Mouse (Mus musculus): ENCODE measurements around the gene Olfr20. TPM values are rescaled to one million over a fixed set of nuclear protein-coding genes. Genes with fewer than 3 reads are reported as not detected.
A peak's percentile ranks its signal among the peaks of the same experiment; 100 is the strongest.
"Not testable (repeated sequence)": the region's sequence is repeated elsewhere in the genome, so short reads cannot be mapped to it uniquely, and the experiment has no call there.

The Olfr20 gene
- polyA plus RNA-seq (2014; fragmentation: Nextera tagmentation; extraction: Ambion mirVana) = not detected in 2 replicates

- Histone ChIP-seq H3K4me3 (ENCODE audit: low read depth, low read length) (no peak within 1 kb of the TSS), H3K9me3 (ENCODE audit: control insufficient read depth, low read length) (no peaks in the 10 kb centered on the region), H3K36me3 (ENCODE audit: control insufficient read depth, insufficient read depth, low read length) (no peaks in the 10 kb centered on the region), H3K27me3 (ENCODE audit: control insufficient read depth, insufficient read depth, low read length) (no peaks in the 10 kb centered on the region), H3K4me2 (ENCODE audit: low read depth, severe bottlenecking) (no peak within 1 kb of the TSS), H3K27ac (replicated peaks; ENCODE audit: low read depth, low read length) (no peak within 1 kb of the TSS), H3K9ac (ENCODE audit: low read length) (no peak within 1 kb of the TSS), H3K4me1 (ENCODE audit: control insufficient read depth, insufficient read depth, low read length) (no peaks in the 10 kb centered on the region)
- no peak for DNase-seq (ENCODE audit: low spot score)
- ATAC-seq (ENCODE audit: insufficient number of reproducible peaks, low FRiP score, low TSS enrichment, low read depth) = no peak
- WGBS = 54% methylated on average over 3 of the region's 3 CpGs
Observed at GRCm38 (mm10) chr11:73350483-73350882, at the start of gene Olfr20. Gene Olfr20 (plus strand): TSS chr11:73350783.

- H3K27ac ChIP-seq (replicated peaks; ENCODE audit: low read depth, low read length) = no peak overlapping the region
- no peaks in the 10 kb centered on the region for H3K36me3 ChIP-seq (ENCODE audit: control insufficient read depth, insufficient read depth, low read length)
- no peaks in the 10 kb centered on the region for H3K27me3 ChIP-seq (ENCODE audit: control insufficient read depth, insufficient read depth, low read length)
- H3K9me3 ChIP-seq (ENCODE audit: control insufficient read depth, low read length) = no peaks in the 10 kb centered on the region
- no peak for ATAC-seq (ENCODE audit: insufficient number of reproducible peaks, low FRiP score, low TSS enrichment, low read depth)
- DNase-seq (ENCODE audit: low spot score) = no peak
- no peak overlapping the region for H3K9ac ChIP-seq (ENCODE audit: low read length)
- WGBS = 70% methylated on average over 2 of the region's 2 CpGs
- H3K4me1 ChIP-seq (ENCODE audit: control insufficient read depth, insufficient read depth, low read length) = no peaks in the 10 kb centered on the region
- H3K4me2 ChIP-seq (ENCODE audit: low read depth, severe bottlenecking) = no peak overlapping the region
- H3K4me3 ChIP-seq (ENCODE audit: low read depth, low read length) = no peak overlapping the region
Observed at GRCm38 (mm10) chr11:73303123-73303522, 47.5 kb upstream of the Olfr20 start.

DNA sequence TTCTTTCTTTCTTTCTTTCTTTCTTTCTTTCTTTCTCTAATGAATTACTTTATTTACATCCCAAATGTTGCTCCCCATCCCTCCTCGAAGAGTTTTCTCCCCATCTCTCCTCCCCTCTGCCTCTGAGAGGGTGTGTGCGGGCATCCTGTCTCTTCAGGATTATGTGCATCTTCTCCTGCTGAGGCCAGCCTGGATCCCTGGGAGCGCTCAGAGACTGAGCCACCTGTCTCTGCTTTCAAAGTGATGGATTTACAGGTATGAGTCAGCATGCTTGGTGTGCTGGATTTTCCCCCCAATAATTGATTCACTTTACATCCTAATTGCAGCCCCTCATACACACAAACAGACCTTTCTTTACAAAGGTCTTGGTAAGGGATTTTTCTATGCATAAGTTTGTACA, 34.6 kb upstream of the Olfr20 start:
- Histone ChIP-seq H3K27me3 (ENCODE audit: control insufficient read depth, insufficient read depth, low read length) (no peaks in the 10 kb centered on the region), H3K27ac (replicated peaks; ENCODE audit: low read depth, low read length) (no peak overlapping the region), H3K4me1 (ENCODE audit: control insufficient read depth, insufficient read depth, low read length) (no peaks in the 10 kb centered on the region), H3K4me3 (ENCODE audit: low read depth, low read length) (no peak overlapping the region), H3K9me3 (ENCODE audit: control insufficient read depth, low read length) (no peaks in the 10 kb centered on the region), H3K36me3 (ENCODE audit: control insufficient read depth, insufficient read depth, low read length) (no peaks in the 10 kb centered on the region), H3K9ac (ENCODE audit: low read length) (no peak overlapping the region), H3K4me2 (ENCODE audit: low read depth, severe bottlenecking) (no peak overlapping the region)
- WGBS = 27% methylated on average over 3 of the region's 3 CpGs
- ATAC-seq (ENCODE audit: insufficient number of reproducible peaks, low FRiP score, low TSS enrichment, low read depth) (no peak), DNase-seq (ENCODE audit: low spot score) (no peak)

- ATAC-seq (ENCODE audit: insufficient number of reproducible peaks, low FRiP score, low TSS enrichment, low read depth); H3K27ac ChIP-seq (replicated peaks; ENCODE audit: low read depth, low read length): not testable (repeated sequence)
- WGBS = 80% methylated on average over 2 of the region's 2 CpGs
Observed at GRCm38 (mm10) chr11:73318581-73318980, 32.0 kb upstream of the Olfr20 start.

GRCm38 (mm10) chr11:73321064-73321463, 29.5 kb upstream of the Olfr20 start:
- H3K4me3 ChIP-seq (ENCODE audit: low read depth, low read length); H3K27me3 ChIP-seq (ENCODE audit: control insufficient read depth, insufficient read depth, low read length); H3K9me3 ChIP-seq (ENCODE audit: control insufficient read depth, low read length); H3K9ac ChIP-seq (ENCODE audit: low read length); H3K27ac ChIP-seq (replicated peaks; ENCODE audit: low read depth, low read length); DNase-seq (ENCODE audit: low spot score); ATAC-seq (ENCODE audit: insufficient number of reproducible peaks, low FRiP score, low TSS enrichment, low read depth); H3K4me2 ChIP-seq (ENCODE audit: low read depth, severe bottlenecking); H3K4me1 ChIP-seq (ENCODE audit: control insufficient read depth, insufficient read depth, low read length); H3K36me3 ChIP-seq (ENCODE audit: control insufficient read depth, insufficient read depth, low read length): not testable (repeated sequence)
- 96% methylated on average over 13 of the region's 13 CpGs for WGBS

More at GRCm38 (mm10) chr11:73318581-73318980, 32.0 kb upstream of the Olfr20 start:
- not testable (repeated sequence) for H3K36me3 ChIP-seq (ENCODE audit: control insufficient read depth, insufficient read depth, low read length); H3K4me3 ChIP-seq (ENCODE audit: low read depth, low read length); H3K4me2 ChIP-seq (ENCODE audit: low read depth, severe bottlenecking); DNase-seq (ENCODE audit: low spot score); H3K27me3 ChIP-seq (ENCODE audit: control insufficient read depth, insufficient read depth, low read length); H3K9me3 ChIP-seq (ENCODE audit: control insufficient read depth, low read length); H3K4me1 ChIP-seq (ENCODE audit: control insufficient read depth, insufficient read depth, low read length); H3K9ac ChIP-seq (ENCODE audit: low read length)

GRCm38 (mm10) chr11:73323906-73324830, 26.4 kb upstream of the Olfr20 start:
- Histone ChIP-seq H3K27ac (replicated peaks; ENCODE audit: low read depth, low read length) (no peak overlapping the region), H3K4me3 (ENCODE audit: low read depth, low read length) (no peak overlapping the region), H3K27me3 (ENCODE audit: control insufficient read depth, insufficient read depth, low read length) (no peaks in the 10 kb centered on the region), H3K9me3 (ENCODE audit: control insufficient read depth, low read length) (no peaks in the 10 kb centered on the region), H3K4me1 (ENCODE audit: control insufficient read depth, insufficient read depth, low read length) (no peaks in the 10 kb centered on the region), H3K4me2 (ENCODE audit: low read depth, severe bottlenecking) (no peak overlapping the region), H3K36me3 (ENCODE audit: control insufficient read depth, insufficient read depth, low read length) (no peaks in the 10 kb centered on the region), H3K9ac (ENCODE audit: low read length) (no peak overlapping the region)
- 72% methylated on average over 9 of the region's 9 CpGs for WGBS
- no peak for ATAC-seq (ENCODE audit: insufficient number of reproducible peaks, low FRiP score, low TSS enrichment, low read depth)
- DNase-seq (ENCODE audit: low spot score) = no peak

DNA sequence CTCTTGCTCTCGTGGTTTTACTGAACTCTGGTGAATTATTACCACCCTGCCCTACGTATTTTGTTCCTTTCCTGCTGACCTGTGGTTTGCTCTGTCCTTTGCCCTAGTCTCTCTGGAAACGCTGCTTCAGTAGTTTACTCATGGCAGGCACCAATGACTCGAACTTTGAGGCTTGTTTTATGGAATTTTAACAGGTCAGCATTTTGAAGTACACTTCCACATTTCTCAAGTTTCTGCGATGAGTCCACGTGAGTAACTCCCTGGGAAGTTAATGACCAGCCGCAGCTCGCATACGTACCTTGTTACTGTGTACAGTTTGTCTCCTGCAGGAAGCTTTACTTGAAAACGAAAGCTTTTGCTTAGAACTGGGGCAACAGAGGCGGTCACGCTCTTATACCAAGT, 24.1 kb upstream of the Olfr20 start:
- H3K9me3 ChIP-seq (ENCODE audit: control insufficient read depth, low read length) = no peaks in the 10 kb centered on the region
- WGBS = 35% methylated on average over 12 of the region's 12 CpGs
- ATAC-seq (ENCODE audit: insufficient number of reproducible peaks, low FRiP score, low TSS enrichment, low read depth) = no peak
- H3K4me3 ChIP-seq (ENCODE audit: low read depth, low read length) = no peak overlapping the region
- H3K9ac ChIP-seq (ENCODE audit: low read length) = no peak overlapping the region
- H3K27ac ChIP-seq (replicated peaks; ENCODE audit: low read depth, low read length) = no peak overlapping the region
- H3K27me3 ChIP-seq (ENCODE audit: control insufficient read depth, insufficient read depth, low read length) = no peaks in the 10 kb centered on the region
- H3K4me1 ChIP-seq (ENCODE audit: control insufficient read depth, insufficient read depth, low read length) = no peaks in the 10 kb centered on the region
- DNase-seq (ENCODE audit: low spot score) = peak; percentile 22
- no peaks in the 10 kb centered on the region for H3K36me3 ChIP-seq (ENCODE audit: control insufficient read depth, insufficient read depth, low read length)
- H3K4me2 ChIP-seq (ENCODE audit: low read depth, severe bottlenecking) = no peak overlapping the region

- ATAC-seq (ENCODE audit: insufficient number of reproducible peaks, low FRiP score, low TSS enrichment, low read depth) (no peak), DNase-seq (ENCODE audit: low spot score) (no peak)
- no peaks in the 10 kb centered on the region for H3K36me3 ChIP-seq (ENCODE audit: control insufficient read depth, insufficient read depth, low read length)
- H3K27me3 ChIP-seq (ENCODE audit: control insufficient read depth, insufficient read depth, low read length) = no peaks in the 10 kb centered on the region
- H3K4me2 ChIP-seq (ENCODE audit: low read depth, severe bottlenecking) = no peak overlapping the region
- H3K4me1 ChIP-seq (ENCODE audit: control insufficient read depth, insufficient read depth, low read length) = no peaks in the 10 kb centered on the region
- no peak overlapping the region for H3K9ac ChIP-seq (ENCODE audit: low read length)
- H3K9me3 ChIP-seq (ENCODE audit: control insufficient read depth, low read length) = no peaks in the 10 kb centered on the region
- no peak overlapping the region for H3K27ac ChIP-seq (replicated peaks; ENCODE audit: low read depth, low read length)
- H3K4me3 ChIP-seq (ENCODE audit: low read depth, low read length) = no peak overlapping the region
- whole genome bisulfite sequencing = 83% methylated on average over 4 of the region's 4 CpGs
Observed at GRCm38 (mm10) chr11:73327361-73327760, 23.2 kb upstream of the Olfr20 start.
